Mouse (Mus musculus) ES-Bruce4 (cell line): ENCODE measurements around the gene Luzp1.

Source experiments
- CTCF ChIP-seq: IDR thresholded peaks from one replicate; pipeline ENCODE4 v1.8.1; 2011; ENCODE audit warnings: low read depth, low read length
- POLR2A ChIP-seq: IDR thresholded peaks from one replicate; pipeline ENCODE4 v1.8.1; 2011; ENCODE audit warnings: low read length; ENCODE audit not compliant: insufficient read depth

DNA sequence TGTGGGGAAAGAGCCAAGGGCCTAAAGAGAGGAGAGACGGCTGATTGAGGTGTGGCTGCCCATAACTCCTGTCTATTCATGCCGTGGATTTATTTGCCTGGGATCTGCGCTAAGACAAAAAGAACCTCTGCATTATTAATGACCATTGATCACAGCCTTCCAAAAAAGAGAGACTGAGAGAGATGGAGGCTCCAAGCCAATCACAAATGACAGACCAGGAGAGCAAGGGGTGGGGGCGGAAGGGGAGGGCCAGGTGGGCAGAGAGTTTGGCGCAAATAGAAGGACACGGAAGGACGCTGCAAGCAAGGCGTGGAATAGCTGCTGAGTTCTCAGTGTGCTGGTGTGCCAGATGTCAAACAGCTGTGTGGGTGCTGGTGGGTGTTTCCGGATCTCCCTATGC is 46.3 kb upstream of the Luzp1 start, which contains the start of gene Htr1d:
- TF ChIP-seq CTCF (no peak), POLR2A (no peak)
